In genomic region chr16:15070485-15070960, GRCm38 (mm10) we compare ENCODE assay signal across 27 mouse cellular contexts.
DNase-seq lines count a peak whose midpoint lies in the region; ATAC-seq and TF ChIP-seq lines count a peak whose summit lies in the region.
"Had no signal": no experiment of that assay in that cellular context is flagged by ENCODE, and none has a peak within 500 bp of the region (broad histone marks: within the 10 kb centered on the region; RNA-seq: fewer than 3 reads in every experiment).

No protein-coding gene starts in this region.

- TF ChIP-seq CTCF in layer of hippocampus, adult 2 months (conservative IDR thresholded peaks at IDR 0.05), result no peak

- no peaks in the 10 kb centered on the region for H3K79me2 ChIP-seq in myocyte (ENCODE audit: control insufficient read depth, insufficient read depth)

- H3K27me3 ChIP-seq in embryonic facial prominence, embryonic 14.5 days (replicated peaks; ENCODE audit: control insufficient read depth, insufficient read depth, low read length), result no peaks in the 10 kb centered on the region
- no peaks in the 10 kb centered on the region for H3K27me3 ChIP-seq in embryonic facial prominence, embryonic 10.5 days (replicated peaks; ENCODE audit: low read depth, poor library complexity, severe bottlenecking)
- no peaks in the 10 kb centered on the region for H3K27me3 ChIP-seq in myocyte (ENCODE audit: control insufficient read depth, insufficient read depth, insufficient read length)
- H3K27me3 ChIP-seq: embryonic facial prominence, embryonic 12.5 days; embryonic facial prominence, embryonic 15.5 days; forebrain, embryonic 12.5 days had no signal

- H3ac ChIP-seq in myocyte (ENCODE audit: control insufficient read depth, insufficient read length), result no peak overlapping the region

- no peaks in the 10 kb centered on the region for H3K9me3 ChIP-seq in embryonic facial prominence, embryonic 14.5 days (ENCODE audit: control insufficient read depth, low read length)
- H3K9me3 ChIP-seq in embryonic facial prominence, embryonic 10.5 days, result no peaks in the 10 kb centered on the region
- H3K9me3 ChIP-seq: embryonic facial prominence, embryonic 12.5 days; embryonic facial prominence, embryonic 15.5 days; forebrain, embryonic 10.5 days; forebrain, embryonic 12.5 days; G1E had no signal

- ATAC-seq in embryonic facial prominence, embryonic 14.5 days (ENCODE audit: low read depth), result no peak
- ATAC-seq: activated CD4-positive, CD25-positive, alpha-beta regulatory T cell, adult 4 months; CD4-positive, CD25-positive, alpha-beta regulatory T cell, adult 4 months; forebrain, embryonic 14.5 days; forebrain, embryonic 16.5 days had no signal

- H3K9ac ChIP-seq in embryonic facial prominence, embryonic 14.5 days (ENCODE audit: low read depth, low read length), result no peak overlapping the region
- H3K9ac ChIP-seq: embryonic facial prominence, embryonic 12.5 days; embryonic facial prominence, embryonic 15.5 days; forebrain, embryonic 12.5 days had no signal

- no peak overlapping the region for H3K4me2 ChIP-seq in embryonic facial prominence, embryonic 14.5 days (ENCODE audit: low read depth, low read length)
- peak overlapping the region; percentile 25 for H3K4me2 ChIP-seq in myocyte (ENCODE audit: low read depth)
- H3K4me2 ChIP-seq: embryonic facial prominence, embryonic 12.5 days; embryonic facial prominence, embryonic 15.5 days; forebrain, embryonic 12.5 days had no signal

- DNase-seq in embryonic facial prominence, embryonic 14.5 days (ENCODE audit: low spot score), result peak; percentile 33
- DNase-seq in embryonic facial prominence, embryonic 10.5 days (ENCODE audit: low spot score), result no peak
- peak; percentile 1 for DNase-seq in 416B (ENCODE audit: low read depth)
- DNase-seq in NIH3T3 (ENCODE audit: low read depth), result peak; percentile 55
- DNase-seq in layer of hippocampus, adult 2 months (ENCODE audit: low spot score in 2 of 2), result no peak
- DNase-seq in cerebellum, adult 11-12 months, result no peak
- DNase-seq in kidney, adult 11 months, result no peak
- DNase-seq: adrenal gland, adult 8-10 months; adrenal gland, postnatal 14 days; adrenal gland, postnatal 36 days; cerebellum, adult 18-20 months; cerebellum, adult 8-10 months; cerebellum, adult 9-11 months; cerebellum, postnatal 14 days; cerebellum, postnatal 36 days; embryo, embryonic 11 days had no signal

- H3K4me1 ChIP-seq in embryonic facial prominence, embryonic 14.5 days (ENCODE audit: control insufficient read depth, insufficient read depth, low read length), result no peaks in the 10 kb centered on the region; the same call in 1 of the 2 replicates
- H3K4me1 ChIP-seq in embryonic facial prominence, embryonic 10.5 days, result no peaks in the 10 kb centered on the region
- H3K4me1 ChIP-seq: embryonic facial prominence, embryonic 12.5 days; embryonic facial prominence, embryonic 15.5 days; forebrain, embryonic 10.5 days; forebrain, embryonic 12.5 days had no signal

- no peaks in the 10 kb centered on the region for H3K36me3 ChIP-seq in embryonic facial prominence, embryonic 14.5 days (ENCODE audit: control insufficient read depth, insufficient read depth, low read length)
- no peaks in the 10 kb centered on the region for H3K36me3 ChIP-seq in embryonic facial prominence, embryonic 10.5 days (replicated peaks)
- H3K36me3 ChIP-seq in myocyte (ENCODE audit: control insufficient read depth, insufficient read depth), result no peaks in the 10 kb centered on the region
- H3K36me3 ChIP-seq: embryonic facial prominence, embryonic 12.5 days; embryonic facial prominence, embryonic 15.5 days; forebrain, embryonic 10.5 days; forebrain, embryonic 12.5 days; G1E had no signal

- no peak overlapping the region for H3K4me3 ChIP-seq in embryonic facial prominence, embryonic 14.5 days (ENCODE audit: low read depth, low read length)
- no peak overlapping the region for H3K4me3 ChIP-seq in embryonic facial prominence, embryonic 10.5 days
- no peak overlapping the region for H3K4me3 ChIP-seq in myocyte
- H3K4me3 ChIP-seq in layer of hippocampus, adult 2 months, result no peak overlapping the region
- H3K4me3 ChIP-seq: embryonic facial prominence, embryonic 12.5 days; embryonic facial prominence, embryonic 15.5 days; erythroblast, embryonic 14.5 days; forebrain, embryonic 10.5 days; forebrain, embryonic 12.5 days had no signal

- no peak overlapping the region for H3K27ac ChIP-seq in embryonic facial prominence, embryonic 14.5 days (replicated peaks; ENCODE audit: low read depth, low read length)
- H3K27ac ChIP-seq in embryonic facial prominence, embryonic 10.5 days (replicated peaks), result no peak overlapping the region
- H3K27ac ChIP-seq in layer of hippocampus, adult 2 months, result no peak overlapping the region
- H3K27ac ChIP-seq: embryonic facial prominence, embryonic 12.5 days; embryonic facial prominence, embryonic 15.5 days; forebrain, embryonic 10.5 days; forebrain, embryonic 12.5 days had no signal

- WGBS in embryonic facial prominence, embryonic 14.5 days, result 74% methylated on average over 7 of the region's 7 CpGs
- WGBS in embryonic facial prominence, embryonic 10.5 days, result 93% methylated on average over 7 of the region's 7 CpGs

- no peak for TF ChIP-seq POLR2A in myocyte (IDR thresholded peaks at IDR 0.05; ENCODE audit: insufficient read length, low read depth)

TF ChIP-seq in myocyte, 11 proteins besides CTCF, POLR2A, EP300 and RAD21:
- TF ChIP-seq MYOG (IDR thresholded peaks at IDR 0.05; ENCODE audit: control insufficient read depth in 1 of 3, insufficient read depth in 1 of 3, insufficient read length in 2 of 3, low read depth in 2 of 3) (no peak), TCF3 (IDR thresholded peaks at IDR 0.05; ENCODE audit: insufficient read length, low read depth) (no peak), MYOD1 (IDR thresholded peaks at IDR 0.05; ENCODE audit: control insufficient read depth in 1 of 3, insufficient read length in 2 of 3, low read depth in 2 of 3) (no peak), SRF (IDR thresholded peaks at IDR 0.05; ENCODE audit: control insufficient read depth, insufficient read length, low read depth) (no peak), MAX (IDR thresholded peaks at IDR 0.05; ENCODE audit: low read depth) (no peak), USF1 (IDR thresholded peaks at IDR 0.05; ENCODE audit: low read depth) (no peak), CEBPB (IDR thresholded peaks at IDR 0.05; ENCODE audit: insufficient read depth, poor library complexity, severe bottlenecking) (no peak; the same call in 1 of the 2 replicates), TCF12 (IDR thresholded peaks at IDR 0.05; ENCODE audit: insufficient read depth, poor library complexity, severe bottlenecking) (no peak), E2F4 (IDR thresholded peaks at IDR 0.05; ENCODE audit: insufficient read depth) (no peak), REST (IDR thresholded peaks at IDR 0.05; ENCODE audit: insufficient read depth, insufficient read length) (no peak), POLR2AphosphoS2 (IDR thresholded peaks at IDR 0.05; ENCODE audit: insufficient read length, low read depth) (no peak)

Comparison
In these comparisons a context has a peak if more than half of its experiments do, and no peak if none do; other contexts are left out.
1. DNase-seq: peak in embryonic facial prominence, embryonic 14.5 days (single experiment), 416B (single experiment) and NIH3T3 (single experiment); none in embryonic facial prominence, embryonic 10.5 days (single experiment), layer of hippocampus, adult 2 months (0 of 2), cerebellum, adult 11-12 months (single experiment) and kidney, adult 11 months (single experiment).